Mouse (Mus musculus): ENCODE data around the gene Wdtc1.

DNA sequence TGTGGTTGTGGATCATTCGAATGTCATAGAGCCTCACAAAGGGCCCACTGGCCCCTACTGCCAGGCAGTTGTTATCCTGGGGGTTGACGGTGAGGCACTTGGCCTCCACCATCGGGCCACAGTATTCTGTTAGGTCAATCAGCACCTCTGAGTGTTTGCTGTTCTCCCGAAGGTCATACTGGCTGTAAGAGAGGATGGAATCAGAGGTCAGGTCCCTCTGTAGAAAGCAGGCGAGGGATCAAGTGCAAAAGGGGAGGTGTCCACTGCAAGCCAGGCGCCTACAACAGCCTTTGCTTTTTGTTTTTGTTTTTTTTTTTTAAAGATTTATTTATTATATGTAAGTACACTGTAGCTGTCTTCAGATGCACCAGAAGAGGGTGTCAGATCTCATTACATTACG, 47.5 kb downstream of the Wdtc1 start:
- TF ChIP-seq CTCF (IDR thresholded peaks at IDR 0.05; ENCODE audit: insufficient read depth, low read length), result no peak
- TF ChIP-seq POLR2A (IDR thresholded peaks at IDR 0.05; ENCODE audit: borderline replicate concordance, extremely low read depth, low read depth, low read length), result no peak
